Mouse (Mus musculus) lung, embryonic 14.5 days (tissue): Measurements from ENCODE around the gene Glod4. TPM values are rescaled to one million over a fixed set of nuclear protein-coding genes. Genes with fewer than 3 reads are reported as not detected.
"Not testable (repeated sequence)": the region's sequence is repeated elsewhere in the genome, so short reads cannot be mapped to it uniquely, and the experiment has no call there.

Experiments
- ATAC-seq: fragments of 200-750 bp; cut with Nextera tagmentation; 2 replicates; pipeline ENCODE4 v1.8.0; 2017; ENCODE audit warnings: mild to moderate bottlenecking, moderate TSS enrichment, moderate library complexity; ENCODE audit not compliant: insufficient read depth
- DNase-seq: peaks from one replicate; pipeline ENCODE4 v3.0.0-alpha.2; 2015
- H3K27ac ChIP-seq: fragments of 300-500 bp; sonication (generic); 2 replicates; pipeline ENCODE4 v1.5.1; 2014; ENCODE audit warnings: low read depth, mild to moderate bottlenecking, moderate library complexity
- H3K27me3 ChIP-seq: fragments of 300-500 bp; sonication (generic); 2 replicates; pipeline ENCODE4 v1.6.1; 2014; ENCODE audit warnings: low read length, control low read depth; ENCODE audit not compliant: insufficient read depth
- H3K36me3 ChIP-seq: fragments of 300-500 bp; sonication (generic); 2 replicates; pipeline ENCODE4 v1.6.1; 2014; ENCODE audit warnings: control low read depth; ENCODE audit not compliant: insufficient read depth
- H3K4me1 ChIP-seq: fragments of 300-500 bp; sonication (generic); 2 replicates; pipeline ENCODE4 v1.6.1; 2014; ENCODE audit warnings: antibody characterized with exemption, control low read depth; ENCODE audit not compliant: insufficient read depth
- H3K4me2 ChIP-seq: fragments of 300-500 bp; sonication (generic); 2 replicates; pipeline ENCODE4 v1.6.1; 2014; ENCODE audit warnings: mild to moderate bottlenecking
- H3K4me3 ChIP-seq: fragments of 300-500 bp; sonication (generic); 2 replicates; pipeline ENCODE4 v1.5.1; 2014; ENCODE audit warnings: low read depth, low read length
- H3K9ac ChIP-seq: fragments of 300-500 bp; sonication (generic); 2 replicates; pipeline ENCODE4 v1.6.1; 2014
- H3K9me3 ChIP-seq: fragments of 300-500 bp; sonication (generic); 2 replicates; pipeline ENCODE4 v1.6.1; 2016; ENCODE audit warnings: low read depth, low read length, control low read depth
- CTCF ChIP-seq: IDR thresholded peaks from 2 replicates; pipeline ENCODE4 v1.5.1; 2016; ENCODE audit warnings: antibody characterized with exemption, low read depth
- WGBS: fragments of 180-500 bp; shearing (Covaris S2); extraction: QIAGEN DNeasy Blood & Tissue Kit; methylation state at CpG from one replicate; pipeline ENCODE4 v1.1.7; 2014; 5-methylcytosine and 5-hydroxymethylcytosine counted together
- polyA plus RNA-seq: library from polyadenylated mRNA; unstranded; fragments of >200 nt; fragmentation: Nextera tagmentation; extraction: Ambion mirVana; gene quantifications from 2 replicates; pipeline ENCODE4 v1.2.1, GENCODE M21; 2014

The Glod4 gene
- polyA plus RNA-seq, 1 experiment from 2014 or later = 131 TPM

DNA sequence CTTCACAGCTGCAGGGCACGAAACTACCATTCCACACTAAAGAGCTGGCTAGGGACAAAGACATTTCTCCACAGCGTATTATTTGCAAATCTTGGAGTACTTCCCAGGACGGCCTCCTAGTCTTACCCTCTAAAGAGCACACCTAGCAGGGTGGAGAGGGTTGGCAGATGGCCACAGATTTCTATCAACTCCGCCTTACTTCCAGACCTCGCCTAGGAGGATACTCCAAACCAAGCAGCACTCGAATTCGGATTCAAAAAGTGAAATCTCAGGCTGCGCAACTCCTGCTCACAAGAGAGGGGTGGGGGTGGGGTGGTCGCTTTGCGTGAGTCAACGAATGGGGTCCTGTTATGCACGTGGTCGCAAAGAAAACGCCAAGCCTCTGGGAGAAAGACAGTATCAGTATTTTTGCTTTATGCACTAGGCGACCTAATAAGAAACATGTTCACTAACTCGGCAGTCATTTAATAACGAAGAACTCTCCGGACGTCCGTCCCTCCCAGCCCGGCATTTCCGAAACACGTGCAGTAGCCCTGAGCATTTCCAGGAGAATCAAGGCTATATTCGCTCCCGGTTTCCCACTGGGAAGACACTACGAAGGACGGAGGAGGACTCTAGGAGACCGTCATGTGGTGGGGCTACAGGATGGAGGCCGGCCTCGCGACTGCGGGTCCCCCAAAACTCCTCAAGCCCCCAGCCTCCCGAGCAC is 26.7 kb downstream of the Glod4 start:
- ATAC-seq = peak; percentile 42

GRCm38 (mm10) chr11:76216049-76216540 is 27.4 kb downstream of the Glod4 start:
- H3K4me1 ChIP-seq = 0 out of 2 replicates have a peak, but pooled peaks cover 8% of the 10 kb centered on the region
- no peak for DNase-seq
- ATAC-seq = no peak
- peak overlapping the region; percentile 63 for H3K4me2 ChIP-seq
- TF ChIP-seq CTCF = no peak
- H3K4me3 ChIP-seq = peak overlapping the region; percentile 84
- 86% methylated on average over 5 of the region's 5 CpGs for WGBS
- H3K27ac ChIP-seq = peak overlapping the region; percentile 97
- H3K9me3 ChIP-seq = no peaks in the 10 kb centered on the region
- no peaks in the 10 kb centered on the region for H3K27me3 ChIP-seq
- H3K9ac ChIP-seq = peak overlapping the region; percentile 96
- H3K36me3 ChIP-seq = peaks cover 45% of the 10 kb centered on the region

More for the DNA sequence above, 26.7 kb downstream of the Glod4 start:
- H3K4me1 ChIP-seq = 0 out of 2 replicates have a peak, but pooled peaks cover 8% of the 10 kb centered on the region
- DNase-seq = peak; percentile 79
- peak overlapping the region; percentile 97 for H3K27ac ChIP-seq
- 2% methylated on average over 33 of the region's 33 CpGs for WGBS
- H3K4me2 ChIP-seq = peak overlapping the region; percentile 63
- H3K4me3 ChIP-seq = peak overlapping the region; percentile 84
- no peaks in the 10 kb centered on the region for H3K9me3 ChIP-seq
- peaks cover 46% of the 10 kb centered on the region for H3K36me3 ChIP-seq
- peak overlapping the region; percentile 96 for H3K9ac ChIP-seq
- no peak for TF ChIP-seq CTCF
- H3K27me3 ChIP-seq = no peaks in the 10 kb centered on the region

DNA sequence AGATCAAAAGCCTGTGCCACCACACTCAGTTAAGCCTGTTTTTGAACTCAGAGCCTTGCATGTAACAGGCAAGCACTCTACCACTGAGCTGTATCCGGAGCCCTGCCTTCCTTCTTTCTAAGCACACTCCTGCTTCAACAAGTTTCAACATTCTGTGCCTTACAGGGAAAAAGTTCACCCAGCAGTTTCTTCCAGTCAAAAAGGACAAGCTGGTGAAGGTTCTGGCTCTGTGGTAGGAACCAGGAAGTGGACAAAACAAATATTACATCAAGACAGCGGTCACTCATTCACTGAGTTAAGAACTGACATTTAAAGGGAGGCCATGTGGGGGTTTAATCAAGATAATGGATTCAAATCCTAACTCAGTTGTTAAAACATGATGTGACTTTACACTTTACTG is 28.5 kb downstream of the Glod4 start:
- H3K27me3 ChIP-seq = no peaks in the 10 kb centered on the region
- ATAC-seq (no peak), DNase-seq (no peak)
- peaks cover 48% of the 10 kb centered on the region for H3K36me3 ChIP-seq
- 0 out of 2 replicates have a peak, but pooled peaks cover 8% of the 10 kb centered on the region for H3K4me1 ChIP-seq
- no peak overlapping the region for H3K4me2 ChIP-seq
- H3K9me3 ChIP-seq = no peaks in the 10 kb centered on the region
- H3K9ac ChIP-seq = peak overlapping the region; percentile 1; the same call in 1 of the 2 replicates
- no peak overlapping the region for H3K4me3 ChIP-seq
- no peak for TF ChIP-seq CTCF
- 0 out of 2 replicates have a peak overlapping the region, but pooled peaks have one; percentile 18 for H3K27ac ChIP-seq
- 76% methylated on average over 2 of the region's 2 CpGs for WGBS

- ATAC-seq (no peak), DNase-seq (no peak)
- Histone ChIP-seq H3K27ac (no peak overlapping the region), H3K9ac (no peak overlapping the region), H3K4me2 (no peak overlapping the region), H3K4me1 (0 out of 2 replicates have a peak, but pooled peaks cover 8% of the 10 kb centered on the region), H3K4me3 (no peak overlapping the region), H3K9me3 (no peaks in the 10 kb centered on the region), H3K36me3 (peaks cover 55% of the 10 kb centered on the region), H3K27me3 (no peaks in the 10 kb centered on the region)
- no peak for TF ChIP-seq CTCF
- 88% methylated on average over 5 of the region's 5 CpGs for WGBS
Measured at GRCm38 (mm10) chr11:76213841-76214240, 29.7 kb downstream of the Glod4 start.

GRCm38 (mm10) chr11:76211595-76211994 is 31.9 kb downstream of the Glod4 start:
- not testable (repeated sequence) for ATAC-seq, H3K9me3 ChIP-seq, H3K27me3 ChIP-seq, H3K4me1 ChIP-seq, H3K27ac ChIP-seq, H3K4me3 ChIP-seq, DNase-seq, H3K9ac ChIP-seq, H3K4me2 ChIP-seq
- 96% methylated on average over 4 of the region's 6 CpGs for WGBS
- peaks cover 77% of the 10 kb centered on the region for H3K36me3 ChIP-seq

DNA sequence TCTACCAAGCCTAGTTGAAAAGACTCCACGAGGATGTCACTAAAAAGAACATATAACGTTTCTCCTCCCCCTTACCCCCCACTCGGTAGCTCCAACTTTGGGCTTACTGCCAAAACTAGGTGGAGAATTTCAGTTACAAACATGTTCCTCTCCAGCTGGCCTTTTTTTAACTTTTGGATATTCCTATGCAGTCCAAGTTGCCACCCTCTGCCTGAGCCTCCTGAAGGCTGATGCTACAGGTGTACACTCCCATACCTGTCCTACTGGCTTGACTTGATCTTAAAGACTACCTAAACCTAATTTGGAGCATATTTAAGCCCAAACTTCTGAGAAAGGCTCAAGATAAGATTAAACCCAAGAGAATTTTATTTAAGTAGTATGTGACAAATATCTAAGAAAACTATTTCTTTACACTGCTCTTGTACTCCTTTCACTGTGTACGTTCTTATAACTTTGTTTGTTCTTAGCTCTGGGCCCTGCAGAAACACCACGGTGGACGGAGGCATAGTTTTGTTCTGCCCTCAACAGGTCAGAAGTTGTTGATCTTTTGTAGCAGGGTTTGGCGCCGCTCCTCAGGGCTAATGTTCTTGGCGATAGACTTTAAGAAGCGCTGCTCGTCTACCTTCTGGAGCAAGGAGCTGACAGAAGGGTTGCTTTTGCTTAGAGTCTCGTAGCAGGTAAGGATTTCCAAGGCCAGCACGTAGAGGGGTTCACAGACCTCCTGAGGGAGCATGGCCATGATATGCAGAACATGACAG is 33.1 kb downstream of the Glod4 start:
- no peak for TF ChIP-seq CTCF
- Histone ChIP-seq H3K9me3 (no peaks in the 10 kb centered on the region), H3K4me3 (no peak overlapping the region), H3K27ac (no peak overlapping the region), H3K4me2 (no peak overlapping the region), H3K9ac (no peak overlapping the region), H3K4me1 (no peaks in the 10 kb centered on the region), H3K27me3 (no peaks in the 10 kb centered on the region), H3K36me3 (peaks cover 84% of the 10 kb centered on the region)
- ATAC-seq (no peak), DNase-seq (no peak)
- 62% methylated on average over 13 of the region's 13 CpGs for WGBS

DNA sequence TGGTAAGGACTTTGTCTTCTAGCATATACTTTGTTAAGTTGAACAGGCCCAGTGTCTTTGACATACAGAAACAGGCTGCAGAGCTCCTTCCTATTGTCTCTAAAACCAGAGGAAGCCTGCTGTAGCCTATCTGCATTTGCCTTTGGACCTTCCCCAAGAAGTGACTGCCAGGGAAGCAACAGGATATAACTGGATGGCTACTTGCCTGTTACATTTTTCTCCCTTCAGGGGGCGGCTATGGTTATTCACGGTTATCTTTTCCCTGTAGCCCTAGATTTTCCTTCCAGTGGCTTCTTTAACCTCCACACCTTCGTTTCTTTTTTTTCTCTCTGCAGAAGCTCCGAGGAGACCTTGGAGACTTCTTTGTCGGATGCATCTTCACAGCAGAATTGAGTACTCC is 36.7 kb downstream of the Glod4 start:
- 83% methylated on average over 5 of the region's 5 CpGs for WGBS
- H3K36me3 ChIP-seq = peaks cover 64% of the 10 kb centered on the region
- TF ChIP-seq CTCF = no peak
- no peak overlapping the region for H3K4me3 ChIP-seq
- H3K27ac ChIP-seq = no peak overlapping the region
- no peak overlapping the region for H3K9ac ChIP-seq
- H3K4me1 ChIP-seq = peaks cover 4% of the 10 kb centered on the region
- ATAC-seq (no peak), DNase-seq (no peak)
- no peak overlapping the region for H3K4me2 ChIP-seq
- no peaks in the 10 kb centered on the region for H3K9me3 ChIP-seq
- H3K27me3 ChIP-seq = no peaks in the 10 kb centered on the region
